Mouse (Mus musculus): Measurements from ENCODE around the gene Mmaa. TPM values are rescaled to one million over a fixed set of nuclear protein-coding genes. Genes with fewer than 3 reads are reported as not detected.

The Mmaa gene
- polyA plus RNA-seq, 2 experiments = 15.7 to 16.9 TPM

GRCm38 (mm10) chr8:79297763-79298162, 3.0 kb upstream of the Mmaa start:
- no peak overlapping the region for H3K9ac ChIP-seq (ENCODE audit: low read depth, low read length, severe bottlenecking)
- WGBS = 47% methylated on average over 3 of the region's 3 CpGs
- ATAC-seq (ENCODE audit: low FRiP score, low read depth) = no peak

DNA sequence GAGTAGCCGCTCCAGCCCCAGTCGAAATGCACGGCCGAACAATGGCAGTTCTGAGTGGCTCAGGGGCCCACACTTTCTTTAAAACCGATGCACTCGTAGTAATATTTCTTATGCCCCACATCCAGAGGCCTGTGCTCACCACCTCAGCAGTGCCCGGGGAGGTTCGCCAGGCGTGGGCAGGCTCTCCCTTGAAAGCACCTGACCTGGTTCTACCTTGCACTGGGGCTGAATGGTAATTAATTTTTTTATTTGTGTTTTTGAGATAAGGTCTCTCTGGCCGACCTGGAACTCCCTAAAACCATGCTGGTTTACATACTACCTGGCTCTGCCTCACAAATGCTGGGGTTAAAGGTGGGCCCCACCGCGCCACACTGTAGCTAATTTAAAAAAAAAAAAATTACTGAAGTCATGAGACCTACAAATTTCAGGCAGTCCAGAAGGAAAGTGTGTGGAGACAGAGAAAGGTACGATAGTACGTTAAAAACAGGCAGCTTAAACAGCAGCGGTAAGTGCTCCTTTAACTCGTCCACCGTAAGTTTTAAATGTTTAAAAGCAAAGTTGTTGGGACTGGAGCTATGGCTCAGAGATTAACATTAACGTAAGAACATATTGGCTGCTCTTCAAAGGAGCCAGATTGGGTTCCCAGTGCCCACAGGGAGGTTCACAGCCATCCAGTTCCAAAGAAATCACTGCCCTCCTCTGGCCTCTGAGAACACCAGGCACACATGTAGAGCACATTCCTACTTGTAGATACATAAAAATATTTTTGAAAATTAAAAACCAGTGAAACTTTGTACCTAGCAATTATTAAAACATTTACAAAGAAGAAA, 754 bp upstream of the Mmaa start:
- H3K4me1 ChIP-seq (ENCODE audit: control insufficient read depth, insufficient read depth, low read length) = peaks cover 21% of the 10 kb centered on the region
- 12% methylated on average over 18 of the region's 18 CpGs for WGBS
- H3K9ac ChIP-seq (ENCODE audit: low read depth, low read length, severe bottlenecking) = peak overlapping the region; percentile 71

More at GRCm38 (mm10) chr8:79297763-79298162, 3.0 kb upstream of the Mmaa start:
- TF ChIP-seq POLR2A (IDR thresholded peaks at IDR 0.05; ENCODE audit: borderline replicate concordance, extremely low read depth, insufficient read depth, insufficient read length) = no peak
- H3K36me3 ChIP-seq (ENCODE audit: control insufficient read depth, insufficient read depth, low read length) = no peaks in the 10 kb centered on the region
- no peak overlapping the region for H3K4me2 ChIP-seq (replicated peaks; ENCODE audit: low read depth, low read length, severe bottlenecking)
- H3K27ac ChIP-seq (replicated peaks; ENCODE audit: low read depth, low read length) = no peak overlapping the region
- H3K9me3 ChIP-seq (ENCODE audit: control insufficient read depth, low read length) = no peaks in the 10 kb centered on the region
- H3K4me3 ChIP-seq (replicated peaks; ENCODE audit: low read length) = no peak overlapping the region
- peaks cover 16% of the 10 kb centered on the region for H3K4me1 ChIP-seq (ENCODE audit: control insufficient read depth, insufficient read depth, low read length)
- H3K27me3 ChIP-seq (ENCODE audit: control insufficient read depth, insufficient read depth, low read length) = no peaks in the 10 kb centered on the region
- DNase-seq (ENCODE audit: low spot score) = peak; percentile 78

GRCm38 (mm10) chr8:79293841-79294240, 896 bp downstream of the Mmaa start:
- H3K9ac ChIP-seq (ENCODE audit: low read depth, low read length, severe bottlenecking) = peak overlapping the region; percentile 81
- ATAC-seq (ENCODE audit: low FRiP score, low read depth) (no peak), DNase-seq (ENCODE audit: low spot score) (no peak)
- peak overlapping the region; percentile 60 for H3K4me2 ChIP-seq (replicated peaks; ENCODE audit: low read depth, low read length, severe bottlenecking)
- H3K36me3 ChIP-seq (ENCODE audit: control insufficient read depth, insufficient read depth, low read length) = no peaks in the 10 kb centered on the region
- H3K4me3 ChIP-seq (replicated peaks; ENCODE audit: low read length) = peak overlapping the region; percentile 57
- no peak for TF ChIP-seq POLR2A (IDR thresholded peaks at IDR 0.05; ENCODE audit: borderline replicate concordance, extremely low read depth, insufficient read depth, insufficient read length)
- no peaks in the 10 kb centered on the region for H3K27me3 ChIP-seq (ENCODE audit: control insufficient read depth, insufficient read depth, low read length)
- H3K9me3 ChIP-seq (ENCODE audit: control insufficient read depth, low read length) = no peaks in the 10 kb centered on the region
- peak overlapping the region; percentile 97 for H3K27ac ChIP-seq (replicated peaks; ENCODE audit: low read depth, low read length)
- peaks cover 21% of the 10 kb centered on the region for H3K4me1 ChIP-seq (ENCODE audit: control insufficient read depth, insufficient read depth, low read length)
- 30% methylated on average over 3 of the region's 3 CpGs for WGBS

More for the DNA sequence above, 754 bp upstream of the Mmaa start:
- DNase-seq (ENCODE audit: low spot score) (peak; percentile 22), ATAC-seq (ENCODE audit: low FRiP score, low read depth) (no peak; the same call in 1 of the 2 replicates)
- peak overlapping the region; percentile 97 for H3K27ac ChIP-seq (replicated peaks; ENCODE audit: low read depth, low read length)
- H3K27me3 ChIP-seq (ENCODE audit: control insufficient read depth, insufficient read depth, low read length) = no peaks in the 10 kb centered on the region
- H3K4me3 ChIP-seq (replicated peaks; ENCODE audit: low read length) = peak overlapping the region; percentile 57
- H3K9me3 ChIP-seq (ENCODE audit: control insufficient read depth, low read length) = no peaks in the 10 kb centered on the region
- H3K36me3 ChIP-seq (ENCODE audit: control insufficient read depth, insufficient read depth, low read length) = no peaks in the 10 kb centered on the region
- no peak for TF ChIP-seq POLR2A (IDR thresholded peaks at IDR 0.05; ENCODE audit: borderline replicate concordance, extremely low read depth, insufficient read depth, insufficient read length)
- peak overlapping the region; percentile 88 for H3K4me2 ChIP-seq (replicated peaks; ENCODE audit: low read depth, low read length, severe bottlenecking)

DNA sequence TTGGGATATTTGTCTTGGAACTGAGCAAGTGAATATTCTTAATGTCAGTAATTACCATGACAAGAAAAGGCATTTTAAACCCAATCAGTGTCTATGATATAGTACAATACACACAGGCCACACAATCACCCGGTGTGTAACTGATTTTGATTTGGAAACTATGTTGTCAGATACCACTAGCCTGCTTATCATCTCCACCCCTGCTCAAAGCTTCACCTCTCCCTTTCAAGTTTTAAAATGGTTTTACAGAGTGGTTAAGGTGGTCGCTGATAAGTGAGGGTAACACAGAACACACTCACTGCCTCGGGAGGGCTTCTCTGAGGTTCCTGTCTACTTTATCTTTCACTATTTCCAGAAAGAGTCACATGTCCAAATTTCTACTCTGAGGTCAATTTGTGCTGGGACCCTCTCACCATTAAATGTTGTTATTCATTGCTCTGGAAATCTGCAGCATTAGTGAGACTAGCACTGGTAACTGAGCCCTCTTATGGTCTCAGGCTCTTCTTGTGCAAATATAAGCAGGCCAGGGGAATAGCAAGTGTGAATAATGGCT, 1.9 kb downstream of the Mmaa start:
- no peak for TF ChIP-seq POLR2A (IDR thresholded peaks at IDR 0.05; ENCODE audit: borderline replicate concordance, extremely low read depth, insufficient read depth, insufficient read length)
- no peaks in the 10 kb centered on the region for H3K9me3 ChIP-seq (ENCODE audit: control insufficient read depth, low read length)
- peak overlapping the region; percentile 97; the same call in 1 of the 2 replicates for H3K27ac ChIP-seq (replicated peaks; ENCODE audit: low read depth, low read length)
- ATAC-seq (ENCODE audit: low FRiP score, low read depth) (no peak), DNase-seq (ENCODE audit: low spot score) (no peak)
- H3K4me3 ChIP-seq (replicated peaks; ENCODE audit: low read length) = no peak overlapping the region
- H3K36me3 ChIP-seq (ENCODE audit: control insufficient read depth, insufficient read depth, low read length) = no peaks in the 10 kb centered on the region
- H3K4me1 ChIP-seq (ENCODE audit: control insufficient read depth, insufficient read depth, low read length) = peaks cover 21% of the 10 kb centered on the region
- 75% methylated on average over 3 of the region's 3 CpGs for WGBS
- H3K27me3 ChIP-seq (ENCODE audit: control insufficient read depth, insufficient read depth, low read length) = no peaks in the 10 kb centered on the region
- peak overlapping the region; percentile 60; the same call in 1 of the 2 replicates for H3K4me2 ChIP-seq (replicated peaks; ENCODE audit: low read depth, low read length, severe bottlenecking)
- peak overlapping the region; percentile 81; the same call in 1 of the 2 replicates for H3K9ac ChIP-seq (ENCODE audit: low read depth, low read length, severe bottlenecking)

GRCm38 (mm10) chr8:79289592-79289991, 5.1 kb downstream of the Mmaa start:
- no peak for DNase-seq (ENCODE audit: low spot score)

More at GRCm38 (mm10) chr8:79289592-79289991, 5.1 kb downstream of the Mmaa start:
- no peaks in the 10 kb centered on the region for H3K36me3 ChIP-seq (ENCODE audit: control insufficient read depth, insufficient read depth, low read length)
- ATAC-seq (ENCODE audit: low FRiP score, low read depth) = no peak
- H3K4me3 ChIP-seq (replicated peaks; ENCODE audit: low read length) = no peak overlapping the region
- H3K4me1 ChIP-seq (ENCODE audit: control insufficient read depth, insufficient read depth, low read length) = peaks cover 16% of the 10 kb centered on the region
- no peak overlapping the region for H3K27ac ChIP-seq (replicated peaks; ENCODE audit: low read depth, low read length)
- H3K27me3 ChIP-seq (ENCODE audit: control insufficient read depth, insufficient read depth, low read length) = no peaks in the 10 kb centered on the region
- H3K9ac ChIP-seq (ENCODE audit: low read depth, low read length, severe bottlenecking) = no peak overlapping the region
- no peaks in the 10 kb centered on the region for H3K9me3 ChIP-seq (ENCODE audit: control insufficient read depth, low read length)
- H3K4me2 ChIP-seq (replicated peaks; ENCODE audit: low read depth, low read length, severe bottlenecking) = no peak overlapping the region
- 65% methylated on average over 5 of the region's 5 CpGs for WGBS
- no peak for TF ChIP-seq POLR2A (IDR thresholded peaks at IDR 0.05; ENCODE audit: borderline replicate concordance, extremely low read depth, insufficient read depth, insufficient read length)

Data from limb, embryonic 14.5 days (tissue).